Mouse (Mus musculus) midbrain, embryonic 13.5 days (tissue): ENCODE measurements around the gene Dnajb3. TPM values are rescaled to one million over a fixed set of nuclear protein-coding genes. Genes with fewer than 3 reads are reported as not detected.

Source experiments
- ATAC-seq: fragments of 200-750 bp; cut with Nextera tagmentation; 2 replicates; pipeline ENCODE4 v1.8.0; 2017; ENCODE audit warnings: mild to moderate bottlenecking, moderate TSS enrichment, moderate library complexity
- H3K27ac ChIP-seq: fragments of 300-500 bp; sonication (generic); 2 replicates; pipeline ENCODE4 v1.5.1; 2015; ENCODE audit warnings: inconsistent platforms, mild to moderate bottlenecking, moderate library complexity
- H3K27me3 ChIP-seq: fragments of 300-500 bp; sonication (generic); 2 replicates; pipeline ENCODE4 v1.6.1; 2015; ENCODE audit warnings: mild to moderate bottlenecking, inconsistent platforms
- H3K36me3 ChIP-seq: fragments of 300-500 bp; sonication (generic); 2 replicates; pipeline ENCODE4 v1.6.1; 2015; ENCODE audit warnings: mild to moderate bottlenecking, inconsistent platforms
- H3K4me1 ChIP-seq: fragments of 300-500 bp; sonication (generic); replicated peaks from 2 replicates; pipeline ENCODE4 v1.6.1; 2015; ENCODE audit warnings: inconsistent platforms
- H3K4me2 ChIP-seq: fragments of 300-500 bp; sonication (generic); replicated peaks from 2 replicates; pipeline ENCODE4 v1.6.1; 2015; ENCODE audit warnings: moderate library complexity, mild to moderate bottlenecking, inconsistent platforms
- H3K4me3 ChIP-seq: fragments of 300-500 bp; sonication (generic); replicated peaks from 2 replicates; pipeline ENCODE4 v1.5.1; 2015; ENCODE audit warnings: mild to moderate bottlenecking, inconsistent platforms
- H3K9ac ChIP-seq: fragments of 300-500 bp; sonication (generic); replicated peaks from 2 replicates; pipeline ENCODE4 v1.6.1; 2015; ENCODE audit warnings: mild to moderate bottlenecking, inconsistent platforms
- H3K9me3 ChIP-seq: fragments of 300-500 bp; sonication (generic); 2 replicates; pipeline ENCODE4 v1.6.1; 2016; ENCODE audit warnings: mild to moderate bottlenecking, inconsistent platforms
- WGBS: fragments of 180-500 bp; shearing (Covaris S2); methylation state at CpG from one replicate; pipeline ENCODE4 v1.1.7; 2015; 5-methylcytosine and 5-hydroxymethylcytosine counted together
- polyA plus RNA-seq: library from polyadenylated mRNA; unstranded; fragments of >200 nt; fragmentation: Nextera tagmentation; extraction: Ambion mirVana; gene quantifications from 2 replicates; pipeline ENCODE4 v1.2.1, GENCODE M21; 2015

Dnajb3 gene
- polyA plus RNA-seq, 1 experiment from 2014 or later = 13.9 TPM

DNA sequence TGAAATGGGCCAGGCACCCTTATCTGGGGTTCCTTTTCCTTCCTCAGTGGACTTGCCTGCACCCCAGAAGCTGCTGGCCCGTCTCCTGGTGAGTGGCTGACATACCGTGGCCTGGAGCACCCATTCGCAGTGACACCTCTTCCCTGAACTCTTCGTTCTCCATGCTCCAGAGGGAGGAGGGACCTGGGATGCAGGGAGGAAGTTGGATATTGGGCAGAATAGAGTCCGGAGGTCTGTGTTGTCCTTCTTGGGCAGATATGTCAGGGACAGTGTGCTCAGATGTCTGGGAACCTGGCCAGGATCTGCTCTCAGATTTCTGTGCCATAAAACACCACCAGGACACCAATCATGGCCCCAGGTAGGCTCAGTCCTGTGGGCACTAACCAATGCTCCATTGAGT is 34.5 kb upstream of the Dnajb3 start:
- Histone ChIP-seq H3K27ac (no peak overlapping the region), H3K4me1 (no peaks in the 10 kb centered on the region), H3K27me3 (no peaks in the 10 kb centered on the region), H3K9me3 (peaks cover 94% of the 10 kb centered on the region), H3K4me3 (no peak overlapping the region), H3K9ac (no peak overlapping the region), H3K4me2 (no peak overlapping the region), H3K36me3 (no peaks in the 10 kb centered on the region)
- no peak for ATAC-seq
- 72% methylated on average over 5 of the region's 5 CpGs for WGBS

DNA sequence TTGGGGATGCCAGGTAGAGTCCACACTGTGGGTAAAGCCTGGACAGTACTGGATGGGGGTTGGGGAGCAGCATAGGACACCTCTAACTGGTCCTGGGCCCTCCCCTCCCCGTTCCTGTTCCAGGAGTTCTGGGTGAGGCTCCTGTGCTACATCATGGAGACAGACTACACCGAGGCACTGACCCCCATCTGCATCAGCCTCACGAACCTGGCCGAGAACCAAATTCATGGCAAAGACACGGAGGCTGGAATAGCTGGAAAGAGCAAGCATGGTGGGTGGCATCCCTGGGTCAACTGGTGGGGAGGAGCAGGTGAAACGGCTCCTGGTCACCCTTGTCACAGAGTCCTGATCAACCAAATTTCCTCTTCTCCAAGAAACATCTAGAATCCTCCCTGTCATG is 33.2 kb upstream of the Dnajb3 start:
- no peaks in the 10 kb centered on the region for H3K27me3 ChIP-seq
- no peak overlapping the region for H3K27ac ChIP-seq
- H3K9ac ChIP-seq = no peak overlapping the region
- H3K4me3 ChIP-seq = no peak overlapping the region
- H3K9me3 ChIP-seq = peaks cover 94% of the 10 kb centered on the region
- H3K4me1 ChIP-seq = no peaks in the 10 kb centered on the region
- 77% methylated on average over 6 of the region's 6 CpGs for WGBS
- no peaks in the 10 kb centered on the region for H3K36me3 ChIP-seq
- no peak overlapping the region for H3K4me2 ChIP-seq
- ATAC-seq = 0 out of 2 replicates have a peak, but pooled peaks have one; percentile 12

DNA sequence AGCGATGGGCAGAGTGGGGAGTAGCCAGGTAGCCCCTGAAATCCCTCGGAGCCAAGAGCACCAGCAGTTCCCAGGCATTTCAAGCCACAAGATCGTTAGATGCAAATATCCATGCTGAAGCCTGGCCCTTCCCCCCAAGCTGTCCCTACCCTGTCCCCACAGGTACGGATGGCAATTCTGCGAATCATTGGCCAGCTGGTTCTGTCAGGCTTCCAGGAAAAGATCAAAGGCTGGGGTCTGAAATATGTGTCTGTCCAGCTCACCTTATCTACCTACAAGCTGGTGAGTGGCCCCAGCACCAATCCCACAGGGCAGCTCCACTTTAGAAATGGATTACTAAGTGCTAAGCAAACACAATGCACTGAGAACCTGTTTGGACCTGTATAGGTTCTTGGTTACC is 31.7 kb upstream of the Dnajb3 start:
- Histone ChIP-seq H3K27me3 (no peaks in the 10 kb centered on the region), H3K4me1 (no peaks in the 10 kb centered on the region), H3K9me3 (peaks cover 95% of the 10 kb centered on the region), H3K4me2 (no peak overlapping the region), H3K9ac (no peak overlapping the region), H3K27ac (no peak overlapping the region), H3K4me3 (no peak overlapping the region), H3K36me3 (no peaks in the 10 kb centered on the region)
- no peak for ATAC-seq
- 79% methylated on average over 5 of the region's 5 CpGs for WGBS

DNA sequence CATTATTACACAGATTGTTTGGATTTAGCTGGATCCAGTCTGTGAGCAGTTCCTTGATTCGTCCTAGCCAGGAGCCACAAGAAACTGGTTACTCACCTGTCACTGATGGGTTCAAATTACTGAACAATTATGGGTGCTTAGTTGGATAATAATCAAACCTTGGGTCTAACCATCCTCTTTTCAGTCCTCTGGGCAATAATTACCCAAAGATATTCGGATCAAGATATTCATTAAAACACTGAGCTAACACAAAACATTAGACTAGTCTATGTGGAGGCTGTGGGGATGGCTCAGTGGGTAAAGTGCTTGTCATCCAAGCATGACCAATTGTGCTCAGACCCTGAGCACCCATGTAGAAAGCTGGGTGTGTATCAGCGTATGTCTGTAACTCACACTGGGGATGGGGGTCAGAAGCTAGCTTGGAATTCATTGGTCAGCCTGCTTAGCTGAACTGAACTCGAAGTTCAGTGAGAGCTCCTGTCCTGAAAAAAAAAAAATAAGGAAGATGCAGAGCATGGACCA is 30.4 kb upstream of the Dnajb3 start:
- Histone ChIP-seq H3K27me3 (no peaks in the 10 kb centered on the region), H3K36me3 (no peaks in the 10 kb centered on the region), H3K4me2 (no peak overlapping the region), H3K9me3 (peaks cover 97% of the 10 kb centered on the region), H3K4me3 (no peak overlapping the region), H3K9ac (no peak overlapping the region), H3K4me1 (no peaks in the 10 kb centered on the region), H3K27ac (no peak overlapping the region)
- WGBS = 61% methylated on average over 4 of the region's 4 CpGs
- ATAC-seq = no peak

DNA sequence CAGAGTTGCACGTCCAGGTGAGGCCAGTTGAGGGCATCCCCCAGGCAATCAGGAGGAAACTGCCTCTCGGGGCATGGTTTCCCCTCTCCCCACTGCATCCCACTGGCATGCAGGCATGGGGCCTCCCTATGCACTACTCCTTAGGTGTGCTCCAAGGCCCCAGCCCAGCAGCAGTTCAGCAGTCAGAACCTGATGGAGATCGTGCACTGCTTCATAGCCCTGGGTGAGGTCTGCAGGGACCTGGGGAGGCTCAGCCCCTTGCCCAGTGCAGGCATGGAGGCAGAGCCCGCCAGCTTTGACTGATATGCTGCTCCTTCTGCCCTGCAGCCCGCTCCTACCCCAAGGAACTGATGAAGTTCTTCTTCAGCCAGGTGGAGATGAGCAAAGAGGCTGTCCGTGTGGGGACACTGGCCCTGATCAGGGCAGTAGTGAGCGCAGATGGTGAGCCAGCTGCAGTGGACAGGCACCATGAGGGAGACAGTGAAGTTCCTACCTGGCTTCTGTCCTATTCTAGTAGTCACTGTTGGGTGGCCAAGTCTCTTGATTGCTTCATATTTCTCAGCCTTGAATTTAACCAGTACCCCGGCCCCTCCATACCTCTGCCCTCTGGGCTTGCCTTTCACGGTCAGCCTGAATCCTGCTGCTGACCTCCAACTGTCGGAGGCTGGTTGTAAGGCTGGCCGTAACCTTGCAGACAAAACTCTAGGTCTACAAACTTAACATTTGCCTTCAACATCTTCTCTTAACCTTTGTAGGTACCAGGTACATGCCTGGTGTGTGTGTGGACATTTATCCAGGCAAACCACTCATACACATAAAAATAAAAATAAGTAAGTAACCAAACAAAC is 29.7 kb upstream of the Dnajb3 start:
- H3K4me1 ChIP-seq = no peaks in the 10 kb centered on the region
- H3K9ac ChIP-seq = no peak overlapping the region
- no peak overlapping the region for H3K4me3 ChIP-seq
- H3K4me2 ChIP-seq = no peak overlapping the region
- H3K27ac ChIP-seq = no peak overlapping the region
- H3K9me3 ChIP-seq = peaks cover 97% of the 10 kb centered on the region
- ATAC-seq = peak; percentile 31
- no peaks in the 10 kb centered on the region for H3K36me3 ChIP-seq
- no peaks in the 10 kb centered on the region for H3K27me3 ChIP-seq
- 65% methylated on average over 11 of the region's 11 CpGs for WGBS

DNA sequence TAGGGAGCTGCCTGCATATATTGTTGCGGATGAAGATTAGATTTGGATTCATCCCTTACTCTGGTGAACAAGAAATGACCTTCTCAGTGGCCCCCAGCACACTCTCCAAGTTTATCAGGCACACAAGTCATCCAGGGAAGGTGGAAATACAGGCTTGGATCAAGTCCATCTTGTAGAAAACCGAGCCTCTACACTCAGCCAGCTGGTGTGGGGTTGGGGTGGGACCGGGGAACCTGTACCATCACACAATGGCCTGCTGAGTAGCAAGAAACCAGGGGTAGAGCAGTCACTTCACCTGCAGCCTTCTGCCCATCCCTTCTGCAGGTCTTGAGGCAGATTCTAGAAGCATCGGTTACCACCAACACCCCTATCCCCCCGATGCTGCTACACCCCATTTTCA is 29.1 kb upstream of the Dnajb3 start:
- ATAC-seq = no peak
- Histone ChIP-seq H3K27ac (no peak overlapping the region), H3K4me3 (no peak overlapping the region), H3K9ac (no peak overlapping the region), H3K9me3 (peaks cover 97% of the 10 kb centered on the region), H3K36me3 (no peaks in the 10 kb centered on the region), H3K4me1 (no peaks in the 10 kb centered on the region), H3K4me2 (no peak overlapping the region), H3K27me3 (no peaks in the 10 kb centered on the region)
- 43% methylated on average over 5 of the region's 5 CpGs for WGBS

DNA sequence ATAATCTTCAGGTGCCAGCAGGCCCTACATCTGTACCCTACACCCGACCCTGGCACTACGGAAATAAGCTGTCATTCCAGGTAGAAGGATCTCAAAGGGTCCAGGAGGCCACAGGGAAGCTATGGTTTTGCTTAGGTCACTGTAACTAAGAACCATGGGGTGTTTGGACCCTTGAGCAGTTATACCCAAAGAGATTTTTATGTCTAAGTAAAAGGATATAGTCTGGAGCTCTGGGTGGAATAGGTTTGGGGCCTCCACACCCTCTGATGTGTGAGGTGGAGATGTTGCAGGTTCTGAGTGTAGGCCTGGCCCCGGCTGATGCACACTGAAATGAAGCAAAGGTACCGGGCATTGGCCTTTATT is 28.6 kb upstream of the Dnajb3 start:
- no peaks in the 10 kb centered on the region for H3K27me3 ChIP-seq
- no peak overlapping the region for H3K9ac ChIP-seq
- ATAC-seq = no peak
- 62% methylated on average over 4 of the region's 4 CpGs for WGBS
- no peak overlapping the region for H3K4me3 ChIP-seq
- no peak overlapping the region for H3K4me2 ChIP-seq
- H3K4me1 ChIP-seq = no peaks in the 10 kb centered on the region
- no peaks in the 10 kb centered on the region for H3K36me3 ChIP-seq
- no peak overlapping the region for H3K27ac ChIP-seq
- H3K9me3 ChIP-seq = peaks cover 97% of the 10 kb centered on the region

DNA sequence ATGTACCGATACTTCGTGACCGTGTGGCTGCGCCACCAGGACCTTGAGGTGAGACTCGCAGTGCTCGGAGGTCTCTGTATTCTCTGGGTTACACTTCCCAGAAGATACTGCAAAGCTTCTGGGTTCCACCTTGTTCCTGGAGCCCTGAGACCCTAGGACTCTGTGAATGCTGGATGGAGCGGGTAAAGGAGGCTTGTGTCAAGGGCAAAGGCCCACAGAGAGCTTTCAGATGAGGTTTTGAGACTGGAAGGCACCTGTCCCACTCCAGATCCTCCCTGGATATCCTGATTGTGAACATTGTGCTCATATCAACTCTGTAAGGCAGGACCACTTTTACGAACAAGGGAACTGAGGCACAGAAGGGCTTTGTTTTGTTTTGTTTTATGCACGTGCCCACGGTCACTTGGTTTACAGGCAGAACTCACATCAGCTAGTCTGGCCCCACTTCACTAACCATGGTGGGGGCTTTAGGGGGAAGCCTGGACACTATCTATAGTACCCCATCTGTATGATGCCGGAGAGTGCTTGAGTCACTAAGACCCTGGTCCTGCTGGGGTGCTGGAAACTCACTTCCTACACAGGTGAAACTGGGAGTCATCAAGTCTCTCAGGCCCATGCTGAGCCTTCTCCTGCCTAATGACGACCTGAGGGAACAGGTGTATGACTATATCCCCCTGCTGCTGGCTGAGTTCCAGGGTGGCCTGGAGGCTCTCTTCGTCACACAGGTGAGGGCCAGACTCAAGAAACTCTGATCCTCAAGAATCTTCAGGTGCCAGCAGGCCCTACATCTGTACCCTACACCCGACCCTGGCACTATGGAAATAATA is 28.1 kb upstream of the Dnajb3 start:
- Histone ChIP-seq H3K36me3 (no peaks in the 10 kb centered on the region), H3K4me1 (no peaks in the 10 kb centered on the region), H3K9ac (no peak overlapping the region), H3K27me3 (no peaks in the 10 kb centered on the region), H3K27ac (no peak overlapping the region), H3K4me3 (no peak overlapping the region), H3K9me3 (peaks cover 97% of the 10 kb centered on the region), H3K4me2 (no peak overlapping the region)
- WGBS = 68% methylated on average over 14 of the region's 14 CpGs
- no peak for ATAC-seq

DNA sequence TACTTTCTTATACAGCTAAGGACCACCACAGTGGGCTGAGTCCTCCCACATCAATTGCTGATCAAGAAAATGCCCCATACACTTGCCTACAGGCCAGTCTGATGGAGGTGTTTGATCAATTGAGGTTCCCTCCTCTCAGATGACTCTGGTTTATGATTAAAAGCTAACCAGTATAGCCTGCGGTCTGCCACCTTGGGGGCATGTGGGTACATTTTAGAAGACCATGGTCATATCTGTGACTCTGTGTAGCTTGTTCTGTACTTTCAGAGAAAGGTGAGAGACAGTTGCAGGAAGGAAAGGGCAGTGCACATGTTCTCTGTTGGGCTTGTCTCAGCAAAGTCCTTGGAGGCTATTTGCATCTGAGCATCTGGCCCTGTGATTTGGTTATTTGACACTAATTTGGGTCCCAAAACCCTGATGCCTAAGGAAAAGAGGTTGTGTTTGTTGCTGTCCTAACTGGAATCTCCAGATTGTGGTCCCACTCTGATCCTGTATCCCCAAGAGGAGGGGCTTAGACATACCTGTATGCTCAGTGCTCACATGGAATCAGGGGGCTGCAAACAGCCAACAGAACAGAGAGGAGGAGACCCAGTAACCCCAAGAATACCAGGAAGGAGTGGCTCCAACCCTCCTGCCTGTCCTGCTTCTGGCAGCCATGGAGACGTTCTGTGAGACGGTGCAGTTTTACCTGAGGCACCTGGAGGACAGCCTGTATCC is 27.2 kb upstream of the Dnajb3 start:
- H3K4me1 ChIP-seq = no peaks in the 10 kb centered on the region
- ATAC-seq = no peak
- H3K4me2 ChIP-seq = no peak overlapping the region
- H3K27ac ChIP-seq = no peak overlapping the region
- no peak overlapping the region for H3K4me3 ChIP-seq
- no peaks in the 10 kb centered on the region for H3K27me3 ChIP-seq
- H3K9me3 ChIP-seq = peaks cover 97% of the 10 kb centered on the region
- H3K36me3 ChIP-seq = no peaks in the 10 kb centered on the region
- no peak overlapping the region for H3K9ac ChIP-seq
- 60% methylated on average over 3 of the region's 3 CpGs for WGBS

DNA sequence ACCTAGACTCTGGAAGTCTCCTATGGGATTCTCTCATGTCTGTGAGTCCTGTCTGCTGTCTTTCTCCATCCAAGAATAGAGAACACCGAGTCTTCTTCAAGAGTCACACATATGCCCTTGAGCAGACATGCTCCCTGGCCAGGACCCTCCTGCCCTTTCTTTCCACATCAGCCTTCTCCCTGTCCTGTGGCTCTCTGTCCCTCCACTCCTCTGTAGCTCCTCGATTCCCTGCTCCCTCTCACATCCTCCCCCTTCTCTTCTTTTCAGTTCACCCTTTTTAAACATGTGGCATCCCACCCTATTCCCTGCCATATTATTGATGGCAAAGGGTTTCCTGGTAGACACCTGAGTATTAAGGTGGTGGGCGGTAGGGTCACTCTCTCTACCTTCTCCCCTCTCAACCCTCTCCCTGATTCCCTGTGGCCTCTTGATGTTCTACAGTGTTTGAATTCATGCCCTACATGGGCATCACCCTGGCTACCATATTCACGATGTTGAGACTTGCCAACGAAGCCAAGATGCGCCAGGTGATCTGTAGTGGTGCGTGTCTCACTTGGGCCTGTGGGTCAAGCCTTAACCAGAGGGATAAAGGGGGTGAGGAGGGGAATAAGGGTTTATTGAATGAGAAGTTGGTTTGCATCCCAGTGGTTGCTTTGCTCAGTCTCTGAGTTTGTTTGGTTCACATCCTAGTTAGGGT is 26.4 kb upstream of the Dnajb3 start:
- no peaks in the 10 kb centered on the region for H3K27me3 ChIP-seq
- no peaks in the 10 kb centered on the region for H3K36me3 ChIP-seq
- H3K4me2 ChIP-seq = no peak overlapping the region
- no peaks in the 10 kb centered on the region for H3K4me1 ChIP-seq
- H3K27ac ChIP-seq = no peak overlapping the region
- peaks cover 97% of the 10 kb centered on the region for H3K9me3 ChIP-seq
- no peak overlapping the region for H3K9ac ChIP-seq
- H3K4me3 ChIP-seq = no peak overlapping the region
- no peak for ATAC-seq
- 69% methylated on average over 7 of the region's 7 CpGs for WGBS

DNA sequence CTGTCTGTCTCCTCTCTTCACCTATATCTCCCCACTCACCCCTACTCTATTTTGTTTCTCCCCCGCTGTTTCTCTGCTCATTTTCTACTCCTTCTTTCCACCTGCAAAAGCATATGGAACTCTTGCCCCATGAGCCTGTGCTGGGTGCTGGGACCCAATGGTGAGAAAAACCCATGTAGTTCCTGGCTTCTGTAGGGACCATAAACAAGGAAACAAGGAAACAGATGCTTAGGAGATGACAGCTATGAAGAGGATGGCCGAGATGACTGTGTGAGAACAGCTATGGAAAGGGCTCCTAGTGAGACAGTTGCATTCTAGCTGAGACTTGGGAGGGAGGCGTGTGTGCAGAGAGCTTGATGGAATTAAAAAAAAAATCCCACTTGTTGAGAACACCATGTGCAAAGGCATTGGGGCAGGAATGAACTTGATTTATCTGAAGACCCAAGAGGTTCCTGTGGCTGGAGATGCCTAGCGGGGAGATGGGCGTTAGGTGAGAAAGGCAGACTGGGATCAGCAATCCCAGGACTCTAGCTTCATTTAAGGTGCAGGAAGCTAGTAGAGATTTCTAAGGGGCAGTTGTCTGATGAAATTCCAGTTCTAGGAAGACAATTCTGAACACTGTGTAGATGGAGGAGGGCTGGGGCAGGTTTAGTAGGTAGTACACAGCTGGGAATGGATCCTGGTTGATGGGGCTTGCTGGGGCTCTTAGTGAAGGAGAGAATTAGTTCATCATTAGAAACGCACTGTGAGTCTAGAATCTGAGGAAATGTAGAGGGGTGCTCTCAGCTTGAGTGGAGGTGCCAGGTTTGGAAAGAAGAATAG is 25.6 kb upstream of the Dnajb3 start:
- H3K27ac ChIP-seq = no peak overlapping the region
- H3K4me3 ChIP-seq = no peak overlapping the region
- 76% methylated on average over 6 of the region's 6 CpGs for WGBS
- no peak overlapping the region for H3K9ac ChIP-seq
- H3K27me3 ChIP-seq = no peaks in the 10 kb centered on the region
- ATAC-seq = no peak
- H3K4me2 ChIP-seq = no peak overlapping the region
- H3K9me3 ChIP-seq = peaks cover 100% of the 10 kb centered on the region
- H3K4me1 ChIP-seq = no peaks in the 10 kb centered on the region
- no peaks in the 10 kb centered on the region for H3K36me3 ChIP-seq
